Mouse (Mus musculus): ENCODE measurements around the gene Dock2.

Dock2 gene

DNA sequence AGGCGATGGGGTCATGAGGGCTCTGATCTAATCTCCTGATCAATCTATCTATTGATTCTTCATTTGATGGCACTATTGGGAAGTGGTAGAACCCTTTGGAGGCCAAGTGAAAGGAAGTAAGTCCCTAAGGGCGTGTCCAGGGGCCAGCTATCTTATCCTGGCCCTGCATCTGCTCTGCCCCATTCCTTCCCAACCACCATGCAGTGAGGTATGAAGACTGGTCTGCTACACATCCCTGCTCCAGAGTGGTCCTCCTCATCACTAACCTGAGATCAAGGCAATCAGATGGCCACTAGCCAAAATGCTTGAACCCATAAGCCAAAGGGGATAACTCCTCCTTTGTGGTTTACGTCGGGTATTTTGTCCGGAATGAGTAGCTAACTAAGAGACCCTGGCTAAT, 256.5 kb downstream of the Dock2 start:
- DNase-seq (ENCODE audit: low spot score in 2 of 2): no peak

DNA sequence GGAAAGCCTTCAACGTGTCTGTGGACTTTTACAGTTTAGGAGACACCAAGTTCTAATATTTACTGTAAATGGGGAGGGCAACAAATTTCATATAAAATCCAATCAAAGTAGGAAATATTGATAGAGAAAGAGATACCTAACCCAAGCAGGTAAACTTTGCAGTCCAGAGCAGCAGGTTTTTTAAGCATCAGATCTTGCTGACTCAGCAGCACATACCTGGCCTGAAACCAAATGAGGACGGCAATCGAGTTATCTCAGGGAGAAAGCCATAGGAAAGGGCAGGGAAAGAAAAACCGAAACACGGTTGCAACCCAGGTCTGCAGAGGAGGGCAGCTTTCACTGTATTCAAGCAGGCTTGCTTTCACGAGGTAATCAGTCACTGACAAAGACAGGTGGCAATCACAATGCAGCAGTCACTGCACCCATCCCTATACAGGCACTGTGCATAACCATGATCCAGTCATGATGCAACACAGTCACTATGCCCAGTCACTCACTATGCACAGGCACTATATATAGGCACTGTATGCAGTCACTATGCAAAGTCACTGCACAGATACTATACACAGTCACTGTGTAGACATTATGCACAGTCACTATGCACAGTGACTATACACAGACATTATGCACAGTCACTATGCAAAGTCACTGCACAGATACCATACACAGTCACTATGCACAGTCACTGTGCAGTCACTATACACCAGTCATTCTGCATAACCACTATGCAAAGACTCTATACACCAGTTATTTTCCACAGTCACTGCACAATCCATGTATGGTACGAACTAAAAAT, 258.4 kb downstream of the Dock2 start:
- no peak for DNase-seq (ENCODE audit: low spot score in 2 of 2)

DNA sequence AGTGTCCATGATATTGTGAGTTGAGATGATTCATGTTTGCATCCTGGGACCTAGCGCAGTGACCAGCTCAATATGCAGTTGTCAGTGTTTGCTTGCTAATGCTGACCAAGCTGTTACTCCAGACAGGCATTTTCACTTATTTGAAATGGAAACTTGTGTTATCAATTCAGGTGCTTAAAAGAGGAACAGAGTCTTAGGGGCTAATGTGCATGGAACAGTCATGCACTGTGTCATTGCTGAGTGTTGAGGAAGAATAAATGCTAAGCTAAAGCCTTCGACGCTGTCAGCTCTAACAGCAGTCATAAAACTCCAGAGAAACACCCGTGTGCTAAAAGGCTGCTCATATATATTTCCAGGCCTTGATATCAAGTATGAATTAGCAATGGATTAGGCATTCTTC, 259.1 kb downstream of the Dock2 start:
- DNase-seq (ENCODE audit: low spot score in 2 of 2): no peak

DNA sequence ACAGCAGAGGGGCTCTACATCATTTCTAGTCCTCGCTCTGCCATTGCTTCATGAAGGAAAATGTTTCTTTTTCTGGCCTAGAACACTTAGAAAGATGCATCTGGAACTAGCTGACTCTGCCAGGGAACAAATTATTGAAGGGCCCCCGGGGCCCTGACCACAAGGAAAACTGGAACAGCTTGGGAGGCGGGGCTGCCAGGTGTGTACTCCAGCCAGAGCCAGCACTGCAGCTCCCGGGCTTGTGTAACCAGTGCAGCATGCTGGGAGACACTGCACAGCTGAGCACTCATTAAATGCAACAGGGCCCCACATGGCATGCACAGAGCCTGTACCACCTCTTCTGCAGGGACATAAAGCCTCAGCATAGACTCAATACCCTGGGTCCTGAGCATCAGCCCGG, 265.1 kb downstream of the Dock2 start:
- DNase-seq (ENCODE audit: low spot score in 2 of 2): no peak

DNA sequence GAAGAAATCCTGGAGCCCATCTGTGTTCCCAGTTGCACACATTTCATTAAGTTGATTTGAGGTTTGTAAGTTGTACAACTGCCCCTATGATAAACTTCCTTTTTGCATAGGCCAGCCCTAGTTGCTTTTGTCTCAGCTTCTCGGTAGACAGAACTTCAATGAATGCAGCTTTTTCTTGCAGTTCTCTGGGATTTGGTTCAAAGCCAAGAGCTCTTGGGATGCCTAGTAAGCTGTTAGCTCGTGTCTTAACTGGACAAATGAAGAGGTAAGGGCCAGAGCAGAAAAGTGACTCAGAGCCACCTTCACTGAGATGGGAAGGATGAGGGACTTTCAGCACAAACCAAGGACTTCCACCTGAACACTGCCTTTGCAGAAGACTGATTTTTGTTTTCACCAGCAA, 266.7 kb downstream of the Dock2 start:
- no peak for DNase-seq (ENCODE audit: low spot score in 2 of 2)

DNA sequence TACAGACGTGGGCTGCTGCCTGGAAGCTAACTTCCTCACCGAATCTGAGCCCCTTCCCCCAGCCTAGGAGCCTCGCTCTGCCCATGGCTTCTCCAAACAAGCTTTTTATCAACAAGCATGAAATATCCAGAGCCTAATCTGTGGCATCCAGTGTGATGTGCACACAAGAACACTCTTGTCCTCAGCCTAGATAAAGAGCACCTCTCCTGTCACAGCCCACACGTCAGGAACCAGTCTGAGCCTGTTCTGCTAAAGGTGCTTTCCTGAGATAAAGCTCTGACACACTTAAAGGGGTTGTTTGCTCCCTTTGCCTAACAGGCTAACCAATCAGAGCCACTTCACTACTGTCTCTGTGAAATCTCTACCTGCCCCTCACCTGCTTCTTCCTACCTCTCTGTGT, 268.4 kb downstream of the Dock2 start:
- DNase-seq (ENCODE audit: low spot score in 2 of 2): no peak

DNA sequence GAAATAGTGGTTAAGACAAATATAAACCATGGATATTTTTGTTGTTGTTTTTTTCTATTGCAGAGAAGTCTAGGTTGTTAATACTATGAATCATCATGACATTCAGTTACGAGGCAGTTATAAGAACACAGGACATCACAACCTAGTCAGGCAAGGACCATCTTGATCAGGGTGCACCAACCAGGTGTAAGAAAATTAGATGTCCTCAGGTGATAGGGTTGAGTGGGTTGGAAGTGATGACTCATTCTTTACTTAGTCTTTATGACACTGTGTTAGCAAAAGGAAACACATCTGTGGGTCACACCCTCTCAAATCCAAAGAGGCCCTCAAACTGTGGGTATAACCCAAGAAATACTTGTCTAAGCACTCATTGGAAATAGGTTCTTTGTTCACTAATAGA, 277.3 kb downstream of the Dock2 start:
- DNase-seq (ENCODE audit: low spot score in 2 of 2): no peak

DNA sequence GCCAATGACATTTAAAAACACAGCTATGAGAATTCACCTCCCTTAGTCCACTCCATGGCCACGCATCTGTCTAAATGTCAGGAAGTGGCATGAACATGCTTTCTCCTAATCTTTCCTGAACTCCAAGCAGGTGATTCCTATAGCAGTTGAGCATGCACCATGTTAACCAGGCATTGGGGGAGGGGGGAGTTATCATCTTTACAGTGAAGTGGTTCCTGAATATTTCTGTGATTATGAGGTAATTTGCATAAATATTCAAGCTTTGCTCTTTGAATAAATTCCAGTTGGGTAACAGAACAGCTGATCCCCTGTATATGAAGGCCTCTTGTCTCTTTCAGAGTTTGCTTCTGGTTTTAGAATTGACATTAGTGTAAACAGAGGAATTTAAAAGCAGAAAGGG, 284.0 kb downstream of the Dock2 start:
- DNase-seq (ENCODE audit: low spot score in 2 of 2): no peak

DNA sequence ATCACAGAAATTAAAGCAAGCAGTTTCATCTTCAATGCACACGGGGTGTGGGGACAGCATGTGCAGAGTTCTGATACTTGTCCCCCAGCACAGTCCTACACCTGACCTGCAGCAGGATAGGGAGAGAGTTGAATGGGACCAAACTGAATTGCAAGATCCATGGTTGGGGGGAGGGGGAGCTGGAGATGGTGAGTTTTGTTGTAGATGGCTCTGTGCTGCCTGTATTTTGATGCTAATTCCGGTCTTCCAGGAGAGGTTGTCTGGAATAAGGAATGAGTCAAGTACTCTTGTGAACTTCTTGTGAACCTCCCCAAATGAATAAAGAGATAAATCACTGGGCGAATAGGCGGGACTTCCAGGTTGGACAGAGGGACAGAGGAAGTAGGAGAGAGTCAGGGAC, 289.0 kb downstream of the Dock2 start:
- DNase-seq (ENCODE audit: low spot score in 2 of 2): no peak

DNA sequence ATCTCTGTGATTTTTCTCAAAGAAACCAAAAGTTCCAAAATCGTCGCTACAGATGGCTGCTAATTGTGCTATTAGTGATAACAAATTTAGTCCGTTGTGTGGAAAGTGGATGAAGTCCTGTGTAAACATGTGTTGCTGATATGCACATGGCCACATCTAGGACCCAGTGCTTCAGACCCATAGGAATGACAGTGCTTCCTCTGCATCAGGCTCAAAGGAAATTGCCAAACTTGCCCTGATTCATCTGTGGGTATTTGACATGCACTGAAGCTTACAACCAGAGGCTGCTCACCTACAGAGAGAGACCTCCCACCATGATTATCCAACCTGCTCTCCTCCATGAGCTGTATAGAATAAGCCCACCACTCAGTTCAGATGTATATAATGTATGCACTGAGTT, 290.7 kb downstream of the Dock2 start:
- DNase-seq (ENCODE audit: low spot score in 2 of 2): no peak

DNA sequence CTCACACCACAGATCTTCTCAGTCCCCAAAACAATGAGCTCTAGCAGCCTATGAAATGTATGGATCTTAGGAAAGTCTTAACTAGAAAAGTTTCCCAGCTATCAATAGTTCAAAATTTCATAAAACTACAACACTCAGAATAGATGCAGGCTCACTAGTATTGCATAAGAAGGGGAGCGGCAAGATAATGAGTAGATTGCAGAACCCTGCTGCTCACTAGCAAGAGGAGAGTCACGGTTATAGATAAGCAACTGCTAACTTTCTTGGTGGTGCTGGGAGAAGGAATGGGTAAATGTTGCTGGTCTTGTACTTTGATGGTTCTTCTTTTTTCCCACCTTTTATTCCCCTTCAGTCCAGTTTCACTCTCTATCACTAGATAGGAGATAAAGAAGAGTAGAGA, 291.5 kb downstream of the Dock2 start:
- no peak for DNase-seq (ENCODE audit: low spot score in 2 of 2)

DNA sequence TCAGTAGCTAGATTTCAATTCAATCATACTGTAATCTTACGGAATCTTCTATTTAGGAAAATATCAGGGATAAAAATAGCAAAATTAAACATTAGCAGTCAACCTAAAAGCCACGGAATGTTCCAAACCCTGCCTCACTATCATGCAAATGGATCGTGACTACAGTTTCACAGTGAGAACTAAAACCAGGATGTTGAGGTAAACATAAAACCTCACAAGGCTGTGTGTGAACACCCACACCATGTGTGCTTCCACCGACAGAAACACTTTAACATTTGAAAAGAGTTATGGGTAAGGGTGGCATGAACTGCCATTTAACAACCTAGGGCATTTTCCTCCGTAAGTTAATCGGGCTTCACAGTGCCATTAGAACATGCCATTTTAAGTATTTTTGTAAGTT, 294.1 kb downstream of the Dock2 start:
- DNase-seq (ENCODE audit: low spot score in 2 of 2): no peak

DNA sequence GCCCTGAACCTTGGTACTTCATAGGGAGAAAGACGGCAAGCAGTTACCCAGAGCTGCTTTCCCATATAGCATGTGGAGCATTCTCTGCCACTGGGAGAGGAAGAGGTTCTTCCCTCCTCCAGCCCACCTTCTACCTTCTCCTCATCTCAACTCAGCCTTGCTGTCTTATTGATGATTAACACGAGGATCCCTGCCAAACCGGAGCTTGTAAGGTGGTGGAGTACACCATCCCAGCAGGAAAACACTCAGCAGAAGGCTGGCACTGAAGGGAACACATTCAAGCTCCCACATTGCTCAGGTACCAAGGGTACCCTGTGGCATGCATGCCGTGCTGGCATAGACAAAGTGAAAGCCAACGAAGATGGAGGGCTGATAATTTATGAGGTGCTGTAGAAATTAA, 304.4 kb downstream of the Dock2 start:
- no peak for DNase-seq (ENCODE audit: low spot score in 2 of 2)

DNA sequence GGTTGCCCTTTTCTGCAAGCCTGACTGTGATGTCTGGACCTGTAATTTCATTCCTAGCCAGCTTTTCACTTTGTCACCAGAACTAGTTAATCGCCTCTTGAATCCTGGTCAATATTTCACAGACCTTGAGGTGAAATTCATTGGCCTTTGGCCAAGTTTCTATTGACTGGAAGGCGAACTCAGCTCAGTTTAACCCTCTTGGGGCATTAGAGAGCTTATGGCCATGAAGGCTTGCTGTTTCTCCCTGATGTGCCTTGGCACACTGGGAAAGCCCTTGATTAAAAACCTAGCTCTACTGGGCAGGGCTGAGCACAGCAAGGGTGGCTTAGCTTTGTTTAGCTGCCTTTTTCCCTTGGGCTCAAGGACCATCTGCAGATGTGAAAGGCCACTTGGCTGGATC, 313.9 kb downstream of the Dock2 start:
- no peak for DNase-seq (ENCODE audit: low spot score in 2 of 2)

DNA sequence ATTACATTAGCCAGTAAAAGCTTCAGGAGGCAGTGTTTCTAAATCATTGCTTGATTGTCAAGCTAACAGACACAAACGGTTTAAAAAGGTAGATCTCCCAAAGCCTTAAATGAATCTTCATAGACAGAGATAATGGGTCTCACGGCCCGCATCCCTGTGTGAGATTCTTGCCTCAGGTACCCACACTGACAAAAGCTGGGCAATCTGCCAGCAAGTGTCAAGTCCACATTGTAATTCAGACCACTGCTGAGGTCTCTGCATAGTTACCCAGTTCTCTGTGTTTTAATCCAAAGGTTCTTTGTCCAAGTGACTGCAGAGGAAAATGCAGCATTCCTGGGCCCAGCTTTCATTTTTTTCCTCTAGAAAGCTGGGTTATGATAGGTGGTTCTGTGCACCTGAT, 315.1 kb downstream of the Dock2 start:
- DNase-seq (ENCODE audit: low spot score in 2 of 2): no peak

DNA sequence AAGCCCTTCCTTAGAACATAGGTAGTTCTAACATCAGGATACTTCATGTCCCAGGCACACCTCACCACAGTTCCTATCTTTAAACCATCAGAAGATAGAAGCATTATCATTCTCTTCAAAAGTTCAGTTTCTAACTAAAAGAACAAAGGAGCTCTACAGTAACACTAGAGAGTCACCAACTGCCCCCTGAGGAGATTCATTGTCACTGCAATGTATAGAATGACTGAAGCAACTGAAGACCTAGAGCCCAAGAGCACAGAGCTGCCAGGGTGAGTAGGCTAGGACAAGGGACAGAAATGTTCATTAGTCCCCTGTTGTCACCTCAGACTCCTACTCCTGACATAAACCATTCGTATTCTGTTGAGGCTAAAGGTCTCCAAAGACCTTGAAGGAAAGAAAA, 316.6 kb downstream of the Dock2 start:
- no peak for DNase-seq (ENCODE audit: low spot score in 2 of 2)

DNA sequence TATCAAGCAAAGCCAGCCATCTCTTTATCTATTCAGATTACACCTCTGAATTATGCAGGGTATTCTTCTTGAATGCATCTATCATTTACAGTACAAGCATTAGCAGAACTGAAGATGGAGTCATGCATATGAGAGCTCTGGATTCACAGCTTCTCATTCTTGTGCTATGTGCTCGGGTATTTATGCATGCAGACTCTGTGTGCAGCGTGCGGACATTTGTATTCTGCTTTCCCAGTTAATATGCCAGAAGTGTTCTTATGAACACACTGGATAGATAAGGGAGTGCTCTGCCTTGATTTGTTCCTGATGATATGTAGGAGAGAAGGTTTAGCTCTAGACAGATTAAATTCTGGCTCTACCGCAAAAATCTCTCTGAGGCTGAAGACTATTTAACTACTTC, 333.7 kb downstream of the Dock2 start:
- no peak for DNase-seq (ENCODE audit: low spot score in 2 of 2)

DNA sequence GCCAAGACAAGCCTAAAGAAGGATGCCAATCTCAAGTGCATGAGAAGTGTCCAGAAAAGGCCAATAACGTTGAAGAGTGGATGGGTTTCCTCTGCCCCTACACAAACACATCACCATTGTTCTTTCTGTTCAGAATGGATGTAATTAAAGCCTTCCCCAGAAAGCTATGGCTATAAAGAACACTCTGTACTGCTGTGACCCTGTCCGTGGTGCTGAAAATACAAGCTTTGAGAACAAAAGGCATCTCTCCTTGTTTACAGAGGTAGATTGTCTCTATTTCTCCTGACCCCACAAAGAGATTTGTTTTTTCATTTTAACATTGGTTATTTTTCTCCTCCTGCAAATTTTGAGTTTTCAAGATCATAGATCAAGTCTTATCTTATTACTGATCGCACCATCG, 335.8 kb downstream of the Dock2 start:
- no peak for DNase-seq (ENCODE audit: low spot score in 2 of 2)

DNA sequence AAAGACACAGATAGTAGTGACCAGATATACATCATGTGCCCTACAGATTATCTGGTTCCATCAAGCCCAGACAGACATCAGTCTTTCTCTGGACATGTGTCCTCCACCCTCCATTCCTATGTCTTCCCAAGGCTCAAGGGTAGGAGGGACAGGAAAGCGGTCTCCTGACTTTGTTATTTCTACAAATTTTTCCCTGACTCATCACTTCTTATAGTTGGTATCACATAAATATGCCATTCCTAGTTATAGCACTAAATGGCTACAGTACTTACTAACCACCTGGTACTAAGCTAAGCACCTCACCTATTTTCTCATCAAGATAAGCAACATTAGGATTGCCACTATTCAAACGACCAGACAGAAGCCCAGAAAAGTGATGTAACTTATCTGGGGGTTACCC, 345.3 kb downstream of the Dock2 start:
- no peak for DNase-seq (ENCODE audit: low spot score in 2 of 2)

DNA sequence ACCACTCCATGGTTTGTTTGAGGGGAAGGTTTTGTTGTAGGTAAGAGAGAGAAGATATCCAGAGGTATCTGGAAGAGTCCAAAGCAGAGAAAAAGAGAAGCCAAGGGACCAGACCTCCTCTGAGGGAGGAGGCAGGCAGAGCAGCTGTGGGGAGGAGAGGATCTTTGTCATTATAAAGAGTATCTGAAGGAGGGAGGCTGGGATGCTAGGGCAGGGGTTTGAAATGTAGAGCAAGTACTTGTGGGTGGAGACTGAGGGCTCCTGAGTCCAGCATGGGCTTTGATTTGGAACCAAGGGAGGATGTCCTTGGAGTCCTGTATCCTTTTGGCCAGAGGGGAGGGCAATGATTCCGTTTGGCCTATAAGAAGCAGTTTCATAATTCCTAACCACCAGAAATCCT, 346.2 kb downstream of the Dock2 start:
- DNase-seq (ENCODE audit: low spot score in 2 of 2): no peak

DNA sequence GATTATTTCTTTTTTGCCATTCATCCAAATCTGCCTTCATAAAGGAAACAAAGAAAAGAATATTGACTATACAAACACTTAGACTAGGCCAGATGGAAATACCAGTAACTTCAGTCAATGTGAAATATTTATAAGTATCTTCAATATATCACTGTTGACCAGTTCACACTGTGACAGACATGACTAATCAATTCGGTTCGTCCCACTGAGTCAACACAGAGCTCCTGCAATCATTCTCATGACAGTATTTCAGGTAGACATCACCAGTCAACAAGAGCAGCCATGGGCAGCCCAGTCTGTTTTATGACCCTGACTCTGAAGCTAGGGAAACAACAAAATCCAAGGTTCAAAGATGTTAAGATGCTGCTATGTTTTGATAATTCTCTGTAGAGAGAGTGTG, 351.7 kb downstream of the Dock2 start:
- no peak for DNase-seq (ENCODE audit: low spot score in 2 of 2)

DNA sequence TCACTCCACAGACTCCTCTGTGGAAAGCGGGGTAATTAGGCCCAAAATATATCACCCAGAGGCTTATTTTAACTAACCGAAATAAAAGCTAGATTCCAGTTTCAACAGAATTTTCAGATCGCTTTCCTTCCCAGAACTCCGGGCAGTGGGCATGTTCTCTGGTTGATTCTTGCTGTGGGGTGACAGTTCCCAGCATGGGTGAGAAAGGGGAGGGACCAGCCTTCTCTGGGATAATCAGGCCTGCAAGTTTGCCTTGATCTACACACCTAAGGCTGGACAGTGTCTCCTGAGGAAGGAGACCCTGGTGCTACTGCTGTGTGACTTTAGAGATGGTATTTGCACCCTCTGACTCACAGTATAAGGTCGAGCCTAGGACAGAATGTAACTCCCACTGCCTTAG, 352.3 kb downstream of the Dock2 start:
- no peak for DNase-seq (ENCODE audit: low spot score in 2 of 2)

DNA sequence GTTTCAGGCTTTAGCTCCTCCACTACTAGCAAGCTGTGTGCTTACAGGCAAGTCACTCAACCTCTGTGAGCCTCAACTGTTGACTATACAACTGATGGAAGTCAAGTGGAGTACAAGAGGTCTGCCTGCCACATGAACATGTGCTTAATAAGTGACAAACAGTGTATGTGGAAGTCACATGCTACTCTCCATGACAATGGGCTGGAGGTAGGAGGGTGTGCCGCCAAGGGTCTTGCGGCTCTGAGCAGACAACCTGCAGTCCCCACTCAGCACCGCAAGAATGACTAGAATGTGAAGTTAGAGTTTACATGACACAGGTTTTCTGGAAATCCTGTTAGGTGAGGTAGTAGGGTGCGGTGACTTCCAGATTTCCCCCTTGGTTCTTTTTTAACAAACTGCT, 352.8 kb downstream of the Dock2 start:
- no peak for DNase-seq (ENCODE audit: low spot score in 2 of 2)

DNA sequence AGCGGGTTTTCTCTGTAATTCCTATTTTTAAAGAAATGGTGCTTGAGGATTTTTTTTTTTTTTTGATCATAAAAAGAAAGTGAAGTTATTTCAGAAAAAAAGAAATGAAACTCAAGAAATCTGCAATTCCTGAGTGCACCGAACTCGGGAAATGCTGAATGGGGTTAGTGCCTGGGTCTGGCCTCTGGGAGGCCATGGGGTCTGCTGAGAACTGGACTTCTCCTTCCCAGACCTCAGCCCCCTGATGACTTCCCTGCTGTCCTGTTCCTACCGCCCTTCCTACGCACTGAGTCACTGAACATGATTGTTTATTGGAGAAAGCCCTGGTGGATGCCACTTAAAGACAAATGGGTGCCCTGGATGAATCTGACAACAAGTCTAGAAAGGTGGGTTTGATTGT, 356.5 kb downstream of the Dock2 start:
- DNase-seq (ENCODE audit: low spot score in 2 of 2): no peak

Data from frontal cortex, postnatal 25 days (tissue).